Mouse (Mus musculus) ZHBTc4 (cell line): ENCODE measurements at regions not wholly inside any gene's neighbourhood (a gene's known extent, or its start where the extent isn't known, plus 50 kb on each side); places are given as distances from the start of the nearest gene placed in this dataset.

ENCODE experiments used
- DNase-seq: peaks from one replicate; pipeline ENCODE4 v3.0.0-alpha.2; 2011; ENCODE audit warnings: low read depth, low spot score

DNA sequence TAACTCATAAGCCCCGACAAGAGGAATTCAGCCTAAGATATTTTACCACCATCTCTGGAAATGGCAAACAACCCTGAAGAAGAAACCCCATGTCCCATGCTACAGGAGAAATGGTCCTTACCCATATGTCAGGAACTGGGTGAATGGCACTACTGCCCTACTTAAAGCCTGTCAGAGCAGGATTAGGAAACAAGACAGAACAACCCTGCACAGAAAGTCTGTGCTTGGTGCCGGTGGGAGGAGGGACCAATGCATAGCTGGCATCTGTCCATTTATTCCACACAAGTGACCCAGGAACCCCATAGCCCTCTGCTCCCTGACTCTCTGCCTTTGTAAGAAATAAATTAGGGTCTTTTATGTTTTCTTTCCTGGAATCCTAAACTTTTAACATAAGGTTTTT, 317.9 kb downstream of the Ttll7 start:
- no peak for DNase-seq

DNA sequence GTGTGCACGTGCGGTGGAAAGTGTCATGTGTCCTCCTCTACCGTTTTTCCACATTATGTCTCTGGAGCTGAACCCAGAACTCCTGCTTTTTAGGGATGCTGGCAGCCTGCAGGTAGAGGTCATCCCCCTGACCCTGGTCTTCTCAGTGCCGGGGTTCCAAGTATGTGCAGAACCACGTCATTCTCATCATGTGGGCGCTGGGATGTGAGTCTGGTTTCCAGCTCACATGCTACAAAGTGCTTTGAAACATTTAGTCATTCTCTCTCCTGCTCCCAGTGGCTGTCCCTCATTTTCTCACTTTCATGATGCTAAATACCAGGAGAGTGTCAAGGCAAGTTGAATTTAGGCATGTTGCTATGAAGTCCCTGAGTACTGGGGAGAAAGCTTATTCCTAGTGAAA, 326.6 kb downstream of the Ttll7 start:
- DNase-seq, result no peak

DNA sequence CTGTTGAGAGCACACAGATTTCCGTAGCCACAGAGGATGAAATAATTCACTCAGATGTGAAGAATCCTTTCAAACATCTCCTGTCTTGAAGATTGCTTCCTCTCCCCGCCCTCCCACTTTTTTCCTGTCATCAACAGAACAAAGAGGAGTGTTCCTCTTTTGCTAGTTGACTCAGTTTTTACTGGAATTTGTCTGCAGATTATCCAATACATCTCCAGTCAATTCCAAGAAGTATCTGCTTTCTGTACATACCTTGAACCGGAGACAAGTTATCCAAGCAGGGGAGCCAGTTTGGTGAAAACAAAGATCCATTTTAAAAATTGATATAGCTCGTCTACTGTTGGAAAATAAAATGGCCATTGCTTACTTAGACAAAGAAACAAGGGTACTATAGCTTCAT, 328.5 kb downstream of the Ttll7 start:
- DNase-seq, result no peak

DNA sequence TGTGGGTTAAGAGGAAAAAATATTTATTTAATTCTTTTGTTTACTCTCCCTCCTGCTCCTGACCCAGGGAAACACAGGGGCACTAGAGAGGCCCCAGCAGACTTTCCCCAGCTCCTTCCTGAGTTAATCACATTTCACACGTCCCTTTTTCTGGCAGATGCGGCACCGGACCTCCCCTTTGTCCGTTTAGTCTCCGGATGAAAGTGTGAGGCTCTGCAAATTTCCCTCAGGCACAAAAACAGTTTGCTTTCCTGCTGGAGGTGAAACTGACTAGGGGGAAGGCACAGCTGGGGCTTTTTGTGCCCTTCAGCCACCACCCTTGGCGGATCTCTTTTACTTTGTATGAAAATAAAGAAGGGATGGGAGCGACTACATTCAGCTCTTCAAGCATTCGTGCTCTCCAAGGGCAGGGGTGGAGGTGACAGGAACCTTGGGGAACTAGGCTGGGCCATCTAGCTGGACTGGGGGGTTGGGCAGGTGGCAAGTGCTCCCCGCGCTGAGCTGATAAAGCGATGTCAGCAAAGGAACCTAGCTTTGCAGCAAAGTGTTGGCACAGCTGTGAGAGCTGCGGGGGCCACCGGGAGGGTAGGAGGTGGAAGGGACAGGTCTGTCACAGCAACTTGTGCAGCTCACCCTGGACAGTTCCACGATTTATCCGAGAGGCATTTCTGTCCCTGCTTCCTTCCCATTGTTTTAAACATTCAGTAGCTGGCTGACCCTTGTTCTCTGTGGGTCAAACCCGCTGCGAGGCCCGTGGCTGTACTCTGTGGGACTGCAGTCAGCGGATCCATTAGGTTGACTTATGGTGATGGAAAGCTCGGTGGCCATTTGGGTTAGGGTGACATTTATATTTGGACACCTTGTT, 329.6 kb downstream of the Ttll7 start:
- peak; percentile 92 for DNase-seq

DNA sequence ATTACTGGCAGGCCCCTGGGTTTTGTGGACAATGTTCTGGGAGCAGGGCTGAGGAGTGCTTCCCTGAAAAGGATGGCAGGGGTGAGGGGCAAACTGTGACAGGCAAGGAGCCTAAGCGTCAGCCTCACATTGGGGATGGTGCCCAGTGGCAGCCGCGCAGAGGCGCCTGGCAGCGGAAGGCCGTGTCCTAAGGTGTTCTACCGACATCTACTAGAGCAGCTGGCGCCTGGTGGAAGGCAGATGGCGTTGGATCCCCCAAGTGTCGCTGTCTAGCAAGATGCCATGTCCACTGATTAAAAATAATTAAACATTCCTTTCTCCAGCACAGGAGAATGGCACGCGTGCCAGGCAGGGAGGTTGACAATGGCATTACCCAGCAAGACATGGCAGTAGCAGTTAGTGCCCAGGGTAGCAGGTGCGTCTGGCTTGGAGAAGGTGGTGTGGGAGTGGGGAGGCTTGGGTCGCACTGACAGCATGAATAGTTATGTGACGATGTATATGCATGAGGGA, 330.3 kb downstream of the Ttll7 start:
- no peak for DNase-seq

DNA sequence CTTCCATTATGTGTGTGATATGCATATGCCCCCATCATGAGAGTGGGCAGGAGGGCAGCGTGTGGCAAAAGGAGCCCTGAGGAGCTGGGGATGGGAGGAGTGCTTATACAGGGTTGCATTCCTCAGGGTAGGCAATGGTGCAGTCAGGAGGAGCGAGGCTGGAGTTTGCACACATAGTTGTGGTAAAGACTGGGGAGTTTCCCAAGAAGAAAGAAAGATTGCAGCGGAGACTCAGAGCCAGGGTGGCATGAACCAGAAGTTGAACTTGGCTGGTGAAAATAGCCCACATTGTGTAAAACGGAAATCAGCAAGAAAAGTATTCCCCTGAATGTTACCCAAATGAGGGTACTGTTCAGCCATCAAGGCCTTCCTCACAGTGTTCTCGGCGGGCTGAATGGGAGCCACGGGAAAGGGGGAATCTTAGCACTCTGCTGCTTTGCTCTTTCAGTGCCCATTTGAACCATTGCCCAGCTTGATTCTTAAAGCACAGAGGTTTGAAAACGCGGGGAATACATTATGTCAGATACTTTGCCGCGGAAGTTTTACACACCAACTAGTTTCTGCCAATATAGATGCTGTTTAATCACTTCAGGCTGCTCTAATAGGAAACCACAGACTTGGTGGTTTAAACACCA, 331.6 kb downstream of the Ttll7 start:
- no peak for DNase-seq

DNA sequence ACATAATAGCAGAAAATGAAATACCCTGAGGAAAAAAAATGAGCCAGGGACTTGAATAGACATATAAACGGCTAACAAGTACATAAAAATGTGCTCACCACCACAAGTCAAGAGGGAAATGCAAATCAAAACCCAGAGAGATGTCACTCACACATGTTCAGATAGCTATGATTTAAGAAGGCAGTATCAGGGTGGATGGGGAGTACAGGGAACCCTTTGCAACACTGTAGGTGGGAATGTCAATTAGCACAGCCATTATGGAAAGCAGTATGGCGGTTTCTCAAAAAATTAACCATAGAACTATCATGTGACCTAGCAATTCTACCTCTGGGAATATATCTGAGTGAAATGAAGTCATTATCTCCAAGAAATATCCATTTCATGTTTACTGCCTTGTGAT, 337.6 kb downstream of the Ttll7 start:
- no peak for DNase-seq

DNA sequence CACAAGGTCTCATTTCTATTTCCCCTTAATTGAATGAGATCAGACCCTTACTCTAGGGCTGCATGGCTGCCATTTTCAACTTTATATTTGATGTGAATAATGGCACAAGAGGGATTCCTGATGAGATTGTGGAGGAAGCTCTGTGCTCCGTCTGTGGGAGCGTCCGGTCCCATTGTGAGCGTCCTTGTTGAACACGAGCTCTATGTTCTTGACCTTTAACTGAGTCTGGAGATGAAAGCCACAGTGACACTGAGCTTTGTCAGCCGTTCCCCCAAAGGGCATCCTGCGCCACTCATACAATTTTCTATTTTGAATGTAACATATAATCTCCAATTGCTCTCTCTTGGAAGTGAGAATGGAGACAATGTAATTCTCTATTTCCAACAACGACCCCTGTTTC, 344.5 kb downstream of the Ttll7 start:
- no peak for DNase-seq

DNA sequence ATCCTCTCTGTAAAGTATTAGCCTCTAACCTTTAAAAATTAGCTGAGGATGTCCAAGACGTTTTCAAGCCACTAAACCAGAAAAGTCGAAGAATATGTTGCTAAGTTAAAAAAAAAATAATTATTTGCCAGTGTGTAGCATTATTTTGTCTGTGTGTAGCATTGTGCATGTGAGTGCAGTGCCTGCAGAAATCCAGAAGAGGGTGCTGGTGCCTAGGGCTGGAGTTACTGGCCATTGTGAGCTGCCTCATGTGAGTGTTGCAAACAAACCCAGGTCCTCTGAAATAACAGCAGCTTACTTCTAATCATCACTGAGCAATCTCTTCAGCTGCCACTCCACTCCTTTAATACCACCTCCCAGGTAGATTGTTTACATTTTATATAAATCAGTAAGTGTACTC, 345.0 kb downstream of the Ttll7 start:
- DNase-seq, result peak; percentile 60

DNA sequence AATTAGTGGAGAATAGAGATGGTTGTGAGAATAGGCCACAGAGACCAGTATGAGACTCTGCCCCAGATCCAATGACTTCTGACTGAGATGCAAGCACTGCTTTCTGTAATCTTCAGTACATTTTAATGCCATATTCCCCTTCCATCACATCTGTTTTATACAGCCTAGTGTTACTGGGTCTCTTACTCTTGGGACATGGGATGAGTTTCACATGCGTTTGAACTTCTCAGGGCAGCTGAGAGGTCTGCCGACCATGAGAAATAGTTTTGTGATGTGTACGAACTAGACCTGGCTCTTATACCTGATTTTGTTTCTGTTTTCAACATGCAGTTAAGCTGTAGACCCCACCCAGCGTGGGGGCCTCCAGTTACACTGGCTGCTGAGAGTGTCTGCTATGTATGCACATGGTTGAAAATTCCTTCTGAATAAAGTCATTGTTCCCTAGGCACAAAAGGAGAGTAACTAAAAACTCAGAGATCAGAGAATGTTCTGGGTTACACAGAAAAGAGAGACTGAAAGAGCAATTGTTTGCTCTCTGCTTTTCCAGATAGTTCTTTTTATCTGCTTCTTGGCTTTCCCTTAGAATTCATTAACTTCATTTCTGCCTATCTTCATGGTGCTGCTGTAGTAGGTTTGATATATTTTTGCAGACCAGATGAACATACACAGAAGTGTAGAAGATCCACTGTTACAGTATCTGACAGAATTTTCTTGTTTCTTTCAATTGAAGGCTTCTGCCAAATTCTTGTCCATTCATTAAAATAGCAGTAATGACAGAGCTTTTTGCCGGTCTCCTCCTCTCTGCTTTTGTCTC, 359.2 kb downstream of the Ttll7 start:
- no peak for DNase-seq

DNA sequence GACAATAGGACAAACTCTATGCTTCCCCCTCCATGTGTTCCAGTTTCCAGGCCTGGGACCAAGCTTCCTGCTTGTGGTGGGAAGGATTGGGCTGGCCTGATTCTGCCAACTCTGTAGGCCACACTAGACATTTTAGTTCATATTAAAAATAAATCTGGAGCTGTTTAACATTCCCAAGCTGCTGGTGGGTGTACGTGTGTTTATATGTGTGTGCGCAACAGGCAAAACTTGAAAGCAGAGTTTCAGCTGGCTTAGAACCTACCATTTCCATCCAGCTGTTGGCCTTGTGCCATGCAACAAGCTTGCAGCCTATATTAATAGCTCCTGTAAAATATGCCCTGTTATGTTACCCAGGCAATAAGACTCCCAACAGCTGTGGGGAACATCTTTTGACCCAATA, 376.5 kb downstream of the Ttll7 start:
- no peak for DNase-seq

DNA sequence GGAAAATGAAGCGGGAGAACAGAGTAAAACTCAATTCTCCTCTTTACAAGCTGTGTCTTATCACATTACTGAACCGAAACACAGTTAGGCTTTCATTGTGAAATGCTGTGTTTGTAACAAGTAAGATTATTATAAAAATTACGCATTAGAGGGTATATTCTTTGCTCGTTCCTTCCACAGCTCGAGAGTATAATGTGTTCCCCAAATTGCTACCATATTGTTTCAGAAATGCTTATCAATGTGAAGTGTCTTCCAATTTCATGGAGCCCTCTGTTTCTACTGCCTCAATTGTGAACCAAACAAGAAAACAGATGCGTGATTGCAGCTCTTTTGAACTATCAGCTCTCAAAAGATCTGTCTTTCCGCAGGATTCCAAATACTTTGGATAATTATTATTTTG, 378.4 kb downstream of the Ttll7 start:
- DNase-seq, result no peak

DNA sequence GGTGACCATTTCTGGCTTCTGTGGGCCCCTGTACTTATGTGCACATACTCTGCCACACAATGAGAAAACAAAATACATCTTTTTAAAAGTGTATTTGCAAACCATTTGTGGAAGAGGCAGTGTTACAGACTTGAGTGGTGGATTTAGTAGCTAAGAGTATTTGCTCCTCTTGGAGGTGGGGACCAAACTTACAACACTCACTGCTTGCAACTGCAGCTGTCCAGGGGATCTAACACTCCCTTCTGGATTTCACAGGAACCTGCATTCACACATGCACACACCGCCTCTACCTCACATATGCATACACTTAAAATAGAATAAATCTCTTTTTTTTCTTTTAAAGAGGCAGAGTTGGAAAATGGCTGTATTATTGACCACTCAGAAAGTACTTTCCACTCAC, 386.2 kb downstream of the Ttll7 start:
- no peak for DNase-seq

DNA sequence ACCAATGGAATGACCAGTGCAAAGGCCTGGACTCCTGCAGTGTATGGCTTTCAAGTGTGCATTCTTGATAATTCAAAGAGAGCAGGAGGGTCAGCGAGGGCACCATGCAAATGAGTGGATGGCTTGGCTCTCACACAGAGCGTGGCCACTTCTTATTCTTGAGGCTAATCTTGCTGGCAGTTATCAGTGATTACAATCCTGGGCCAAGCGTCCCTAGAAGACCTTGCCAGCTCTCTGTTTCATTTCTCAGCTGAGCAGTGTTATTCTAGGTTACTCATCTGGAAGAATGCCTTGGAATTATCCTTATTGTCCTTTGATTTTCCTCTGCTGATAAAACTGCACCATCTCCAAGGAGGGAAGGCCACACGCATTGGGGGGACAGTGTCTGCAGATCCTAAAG, 388.5 kb downstream of the Ttll7 start:
- DNase-seq, result no peak

DNA sequence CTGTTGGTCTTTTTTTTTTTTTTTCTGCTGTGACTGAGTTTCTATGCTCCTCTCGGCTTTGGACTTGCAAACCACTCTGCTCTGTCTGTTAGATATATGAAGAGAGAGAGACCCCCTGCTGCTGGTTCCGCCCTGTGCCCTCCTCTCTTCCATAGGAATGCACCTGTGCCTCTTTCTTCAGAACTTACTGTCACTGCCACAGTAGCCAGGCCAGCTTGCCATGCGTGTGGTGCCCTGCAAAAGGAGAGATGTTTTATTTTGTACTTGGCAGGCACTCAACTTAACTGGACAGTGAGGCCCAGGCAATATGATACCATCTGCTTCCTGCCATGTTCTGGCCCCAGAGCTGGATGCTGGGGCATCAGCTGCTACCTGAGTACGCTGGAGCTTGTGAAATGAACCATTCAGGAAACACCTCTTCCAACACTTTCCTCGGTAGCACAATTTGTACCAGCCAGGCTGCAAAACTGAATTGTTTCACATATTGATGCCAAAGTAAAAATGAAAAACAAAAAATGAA, 392.8 kb downstream of the Ttll7 start:
- no peak for DNase-seq

DNA sequence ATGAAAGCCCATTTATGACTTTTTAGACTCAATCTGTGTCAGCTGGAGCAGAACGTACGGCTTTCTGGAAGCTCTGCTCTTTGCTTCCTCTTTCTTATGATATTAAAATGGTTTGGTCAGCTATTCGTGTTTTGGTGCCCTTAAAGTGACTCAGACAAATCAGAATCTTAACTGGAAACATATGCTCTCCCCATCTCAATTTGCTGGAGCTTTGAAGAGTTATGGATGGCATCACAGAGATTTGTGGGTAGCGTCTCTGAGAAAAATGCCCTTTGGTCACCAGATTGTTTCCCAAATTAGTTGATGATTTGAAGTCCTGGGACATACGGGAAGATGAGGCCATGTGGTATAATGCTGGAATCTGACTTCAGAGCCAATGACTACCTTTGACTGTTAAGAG, 394.0 kb downstream of the Ttll7 start:
- no peak for DNase-seq

DNA sequence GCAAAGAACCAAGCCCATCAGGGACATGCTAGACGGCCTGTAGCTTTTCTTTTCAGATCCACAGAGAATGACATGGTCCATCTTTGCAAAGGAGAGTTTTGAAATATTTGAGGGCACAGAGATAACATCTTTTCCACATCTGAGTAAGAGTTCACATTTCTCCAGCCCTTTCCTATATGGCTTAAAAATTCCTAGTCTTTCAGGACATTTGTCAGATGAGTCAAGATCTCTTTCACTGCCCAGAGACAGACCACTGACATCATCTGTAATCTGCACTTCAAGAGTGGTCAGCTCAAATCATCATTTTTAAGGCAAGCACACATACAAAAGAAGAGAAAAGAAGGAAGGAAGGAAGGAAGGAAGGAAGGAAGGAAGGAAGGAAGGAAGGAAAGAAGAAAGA, 397.3 kb downstream of the Ttll7 start:
- no peak for DNase-seq

DNA sequence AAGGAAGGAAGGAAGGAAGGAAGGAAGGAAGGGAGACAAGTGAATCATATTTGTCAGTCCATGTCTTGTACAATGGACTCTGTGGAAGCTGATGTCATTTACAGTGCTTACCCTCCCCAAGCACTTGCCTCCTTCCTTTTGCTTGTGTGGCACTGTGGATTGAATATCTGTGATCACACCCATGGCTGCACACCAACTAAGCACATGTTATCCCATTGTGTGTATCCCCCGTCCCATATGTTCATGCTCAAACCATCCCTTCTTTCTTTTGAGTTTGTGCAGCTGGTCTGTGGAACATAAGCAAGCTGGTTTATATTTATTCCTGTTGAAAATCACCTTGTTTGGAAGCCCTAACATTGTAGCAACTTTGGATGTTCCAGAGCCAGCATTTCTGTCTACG, 397.7 kb downstream of the Ttll7 start:
- DNase-seq, result no peak

DNA sequence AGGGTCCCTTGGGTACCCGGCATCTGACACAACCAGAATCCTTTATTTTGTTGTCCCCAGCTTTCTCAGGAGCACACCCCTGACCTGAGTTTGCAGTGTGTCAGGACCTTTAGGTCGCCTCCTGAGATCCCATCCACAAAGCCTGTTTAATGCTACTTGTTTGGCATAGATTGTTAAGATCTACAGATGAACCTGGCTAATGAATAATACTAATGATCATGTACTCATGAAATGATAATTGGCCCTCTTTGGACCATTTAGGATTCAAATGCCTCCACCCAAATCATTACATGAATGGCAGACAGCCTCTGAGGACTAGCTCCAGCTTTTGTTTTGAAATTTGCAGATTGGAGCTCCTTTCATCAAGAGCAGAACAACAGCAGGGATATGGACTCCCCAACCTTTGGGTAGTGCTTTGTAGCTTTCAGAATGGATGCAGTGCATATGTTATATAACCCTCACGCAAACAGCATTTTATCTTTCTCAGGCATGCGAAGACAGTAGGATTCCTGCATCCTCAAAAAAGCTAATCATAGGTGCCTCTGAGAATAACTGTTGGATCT, 400.1 kb downstream of the Ttll7 start:
- DNase-seq, result no peak

DNA sequence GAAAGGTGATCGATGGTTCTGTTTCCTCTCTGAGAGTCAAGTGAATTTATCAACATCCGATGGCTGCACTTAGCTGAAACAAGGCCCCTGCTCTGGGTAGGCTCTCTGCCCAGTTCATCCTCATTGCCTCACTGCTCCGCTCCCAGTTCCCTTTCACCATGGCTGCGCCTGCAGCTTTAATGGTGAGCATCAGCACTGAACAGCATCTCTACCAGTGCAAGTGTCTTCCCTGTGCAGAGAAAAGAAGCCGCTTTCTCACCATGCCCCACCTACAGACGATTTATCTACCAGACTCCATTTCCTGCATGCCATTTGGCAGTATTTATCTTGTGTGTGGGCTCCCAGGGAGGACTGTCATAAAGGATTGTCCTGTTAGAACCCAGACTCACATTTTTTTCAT, 400.6 kb downstream of the Ttll7 start:
- peak; percentile 2 for DNase-seq

DNA sequence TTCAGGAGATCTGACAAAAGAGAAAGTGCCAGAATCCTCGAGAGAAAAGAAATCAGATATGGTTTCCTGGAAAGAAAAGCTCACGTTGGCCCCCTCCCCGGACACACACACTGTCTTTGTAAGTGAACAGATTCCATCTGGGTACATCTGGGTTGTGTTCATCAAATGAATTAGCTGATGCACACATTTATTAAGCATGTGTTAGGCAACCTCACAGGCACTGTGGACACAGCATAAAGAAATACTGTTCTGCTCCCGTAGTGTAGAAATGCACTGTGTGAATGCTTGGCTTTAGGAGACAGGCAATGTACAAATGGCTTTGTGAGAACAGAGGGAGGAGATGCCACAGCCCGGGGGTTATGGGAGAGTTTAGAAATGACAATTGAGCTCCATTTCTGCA, 402.3 kb downstream of the Ttll7 start:
- no peak for DNase-seq
